Mouse (Mus musculus) bone marrow macrophage, adult 2 months (primary cell): ENCODE data around the gene Prpsap1.

Experiments
- CTCF ChIP-seq: IDR thresholded peaks from 2 replicates; pipeline ENCODE4 v1.5.1; 2012; ENCODE audit warnings: low read depth, mild to moderate bottlenecking, low read length, moderate library complexity
- POLR2A ChIP-seq: IDR thresholded peaks from 2 replicates; pipeline ENCODE4 v1.6.1; 2012; ENCODE audit warnings: mild to moderate bottlenecking, low read depth, low read length, borderline replicate concordance

GRCm38 (mm10) chr11:116498596-116498995 is 4.6 kb upstream of the Prpsap1 start:
- TF ChIP-seq POLR2A: no peak
- TF ChIP-seq CTCF: no peak
